Mouse (Mus musculus): ENCODE measurements around the gene Hao1.

Hao1 gene

DNA sequence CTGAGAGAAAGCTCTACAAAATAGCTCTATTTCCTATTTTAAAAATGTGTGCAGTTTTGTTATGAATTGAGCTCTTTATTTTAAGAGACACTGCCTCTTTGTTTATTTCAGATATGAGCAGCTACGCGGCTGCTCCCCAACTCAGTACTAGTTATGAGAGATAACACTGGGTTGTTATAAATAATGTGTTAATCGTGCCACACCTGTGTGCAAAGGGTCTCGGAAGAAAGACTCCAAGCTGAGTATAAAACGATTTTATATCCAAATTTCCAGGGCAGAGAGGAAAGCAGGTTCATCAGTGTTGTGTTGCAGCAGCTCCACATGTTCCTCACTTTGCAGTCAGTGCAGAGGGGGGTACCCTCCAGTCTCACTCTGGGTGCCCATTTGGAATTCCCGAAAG lies 91.8 kb downstream of the Hao1 start:
- DNase-seq (ENCODE audit: low spot score), result no peak

- DNase-seq (ENCODE audit: low spot score), result no peak
These were observed 93.3 kb downstream of the Hao1 start for GRCm38 (mm10) chr2:134460831-134461230.

- DNase-seq (ENCODE audit: low spot score), result no peak
These were observed 98.1 kb downstream of the Hao1 start for GRCm38 (mm10) chr2:134456065-134456505.

DNA sequence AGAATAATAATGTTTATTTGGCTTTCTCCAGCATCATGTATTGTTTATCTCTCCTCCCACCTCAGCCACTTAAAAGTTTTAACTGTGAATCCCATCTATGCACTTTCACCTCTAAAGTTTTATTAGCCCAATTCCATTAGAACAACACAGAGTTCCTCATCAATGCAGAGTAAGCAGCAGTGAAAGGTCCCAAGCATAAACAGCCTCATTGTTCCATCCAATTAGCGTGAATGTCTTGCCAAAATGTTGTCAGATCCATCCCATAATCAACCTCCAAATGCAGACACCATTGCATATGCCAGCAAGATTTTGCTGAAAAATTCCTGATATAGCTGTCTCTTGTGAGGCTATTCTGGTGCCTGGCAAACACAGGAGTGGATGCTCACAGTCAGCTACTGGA lies 101.4 kb downstream of the Hao1 start:
- DNase-seq (ENCODE audit: low spot score), result no peak

DNA sequence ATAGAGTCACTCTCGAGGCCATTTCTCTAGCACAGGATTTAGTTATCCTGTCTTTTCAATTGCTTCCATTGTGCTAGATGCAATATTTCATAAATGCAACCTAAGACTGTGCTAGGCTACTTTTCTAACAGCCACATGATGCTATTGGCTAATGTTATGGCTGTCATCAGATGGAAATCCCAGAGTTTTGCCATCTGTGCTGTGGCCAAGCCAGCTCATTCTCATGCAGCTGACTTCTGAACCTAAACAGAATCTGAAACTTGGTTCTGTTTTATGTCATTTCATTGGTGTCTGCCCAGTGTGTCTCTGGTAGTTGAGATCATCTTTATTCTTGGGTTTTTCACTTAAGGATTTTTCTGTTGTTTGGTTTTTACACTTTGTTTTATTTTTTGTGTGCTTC lies 103.2 kb downstream of the Hao1 start:
- no peak for DNase-seq (ENCODE audit: low spot score)

Data from c-Kit-positive CD71-positive TER-119-positive erythroid progenitor cells, embryonic 14.5 days (primary cell).